Mouse (Mus musculus) ES-E14 (cell line): ENCODE data around the gene Tle4. TPM values are rescaled to one million over a fixed set of nuclear protein-coding genes. Genes with fewer than 3 reads are reported as not detected.

Source experiments
- DNase-seq: peaks from one replicate; pipeline ENCODE4 v3.0.0-alpha.2; 2013; ENCODE audit warnings: low read depth, low spot score
- H3K27ac ChIP-seq: 2 replicates; pipeline ENCODE4 v1.5.1; 2012; ENCODE audit warnings: low read depth, mild to moderate bottlenecking, low read length, moderate library complexity, mixed read lengths; ENCODE audit not compliant: poor library complexity, insufficient read depth, severe bottlenecking
- H3K36me3 ChIP-seq: 2 replicates; pipeline ENCODE4 v1.6.1; 2012; ENCODE audit warnings: mild to moderate bottlenecking, low read length, moderate library complexity, mixed read lengths; ENCODE audit not compliant: control insufficient read depth, poor library complexity, insufficient read depth, severe bottlenecking
- H3K4me1 ChIP-seq, 2 experiments: fragments of 150-350 bp in 1 of 2; sonication (generic) in 1 of 2; 2 replicates each; pipeline ENCODE4 v1.6.1; 2012; ENCODE audit warnings: low read length in 2 of 2, mild to moderate bottlenecking in 1 of 2, mixed read lengths in 1 of 2; ENCODE audit not compliant: control insufficient read depth in 2 of 2, insufficient read depth in 2 of 2, poor library complexity in 1 of 2
- H3K4me3 ChIP-seq, 2 experiments: fragments of 150-350 bp in 1 of 2; sonication (generic) in 1 of 2; 2 replicates each; pipeline ENCODE4 v1.5.1; 2012; ENCODE audit warnings: low read length in 2 of 2, low read depth in 1 of 2, mild to moderate bottlenecking in 1 of 2, mixed read lengths in 1 of 2; ENCODE audit not compliant: insufficient read depth in 1 of 2, poor library complexity in 1 of 2, severe bottlenecking in 1 of 2
- H3K9ac ChIP-seq: 2 replicates; pipeline ENCODE4 v1.6.1; 2012; ENCODE audit warnings: low read depth, mild to moderate bottlenecking, low read length, mixed read lengths; ENCODE audit not compliant: poor library complexity, insufficient read depth, severe bottlenecking
- H3K9me3 ChIP-seq: fragments of 150-350 bp; sonication (generic); 2 replicates; pipeline ENCODE4 v1.6.1; 2012; ENCODE audit warnings: low read depth, mild to moderate bottlenecking, low read length; ENCODE audit not compliant: control insufficient read depth, insufficient read depth
- CHD2 ChIP-seq: IDR thresholded peaks from 2 replicates; pipeline ENCODE4 v1.6.1; 2014; ENCODE audit warnings: mild to moderate bottlenecking, low read depth, low read length, inconsistent platforms
- HCFC1 ChIP-seq: IDR thresholded peaks from 2 replicates; pipeline ENCODE4 v1.6.1; 2012; ENCODE audit warnings: low read length, inconsistent platforms, borderline replicate concordance; ENCODE audit not compliant: insufficient read depth
- MAFK ChIP-seq: IDR thresholded peaks from 2 replicates; pipeline ENCODE4 v1.6.1; 2014; ENCODE audit warnings: mild to moderate bottlenecking, low read depth, low read length, inconsistent platforms; ENCODE audit not compliant: insufficient read depth
- ZC3H11A ChIP-seq: IDR thresholded peaks from 2 replicates; pipeline ENCODE4 v1.6.1; 2012; ENCODE audit warnings: low read depth, mild to moderate bottlenecking, inconsistent platforms, low read length, borderline replicate concordance
- ZNF384 ChIP-seq: IDR thresholded peaks from 2 replicates; pipeline ENCODE4 v1.6.1; 2012; ENCODE audit warnings: low read depth, low read length, inconsistent platforms
- in situ Hi-C, 2 experiments: fragments of 600-800 bp; cut with MboI; formaldehyde crosslinking; loops; one replicate each; pipeline ENCODE4 v1.15.1; 2025; ENCODE audit warnings: low sequenced_read_pairs in 2 of 2, inconsistent platforms in 1 of 2; ENCODE audit not compliant: unreplicated experiment in 2 of 2
- total RNA-seq: library from RNA; depleted of rRNA; stranded (reverse); fragments of 300-350 nt; gene quantifications from 2 replicates; pipeline ENCODE4 v1.2.3, GENCODE M21; 2012

The Tle4 gene
- total RNA-seq, 1 experiment = 45.7 TPM

DNA sequence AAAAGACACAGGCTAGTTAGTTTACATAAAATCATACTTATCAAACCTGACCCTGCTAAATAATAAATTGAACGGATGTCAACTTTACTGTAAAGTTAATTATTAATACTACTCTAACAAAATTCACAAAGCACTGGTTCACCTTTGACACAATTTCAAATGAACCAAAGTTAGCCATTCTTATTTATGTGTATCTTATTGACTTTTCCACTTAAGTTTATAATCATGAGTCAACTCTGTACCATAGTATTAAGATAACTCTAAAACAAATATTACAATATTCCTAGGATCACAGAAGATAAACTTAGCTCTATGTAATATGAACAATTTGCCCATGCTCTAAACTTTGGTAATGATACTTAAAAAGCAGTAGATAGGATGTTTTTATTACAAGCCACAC is 81.4 kb downstream of the Tle4 start:
- peaks cover 6% of the 10 kb centered on the region for H3K36me3 ChIP-seq
- no peak overlapping the region for H3K4me3 ChIP-seq
- DNase-seq = no peak
- no peaks in the 10 kb centered on the region for H3K9me3 ChIP-seq
- in situ Hi-C loops = no loop called here
- peaks cover 0 to 4% of the 10 kb centered on the region in 2 experiments; a peak in 2 of 4 replicates for H3K4me1 ChIP-seq
- no peak for TF ChIP-seq HCFC1
- TF ChIP-seq ZNF384 = no peak
- no peak overlapping the region for H3K9ac ChIP-seq
- H3K27ac ChIP-seq = no peak overlapping the region

DNA sequence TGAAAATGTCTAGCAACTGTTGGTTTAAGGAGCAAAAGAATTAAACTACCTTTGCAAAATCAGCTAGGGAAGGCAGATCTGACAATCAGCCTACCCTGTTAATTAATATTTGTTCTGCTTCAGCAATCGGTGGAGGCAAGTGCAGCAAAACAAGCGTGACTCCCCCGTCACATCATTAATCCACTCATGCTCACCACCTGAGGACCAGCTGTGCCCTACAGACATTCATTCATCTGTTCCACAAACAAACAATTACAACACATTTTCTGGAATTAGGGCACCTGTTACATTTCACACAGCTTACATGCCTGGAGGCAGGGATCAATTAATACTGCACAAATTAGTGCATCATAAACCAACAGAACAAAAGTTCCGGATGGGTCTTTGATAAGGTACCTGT is 89.0 kb downstream of the Tle4 start:
- Histone ChIP-seq H3K9me3 (no peaks in the 10 kb centered on the region), H3K9ac (no peak overlapping the region), H3K27ac (no peak overlapping the region), H3K36me3 (peaks cover 5% of the 10 kb centered on the region), H3K4me3 (no peak overlapping the region), H3K4me1 (peaks cover 0 to 11% of the 10 kb centered on the region in 2 experiments; a peak in 3 of 4 replicates)
- no peak for TF ChIP-seq MAFK
- TF ChIP-seq ZC3H11A = no peak
- no peak for TF ChIP-seq ZNF384
- no peak for TF ChIP-seq HCFC1
- TF ChIP-seq CHD2 = no peak
- no peak for DNase-seq
- in situ Hi-C loops = no loop called here

- in situ Hi-C loops = no loop called here
- peaks cover 0 to 11% of the 10 kb centered on the region in 2 experiments; a peak in 3 of 4 replicates for H3K4me1 ChIP-seq
- no peaks in the 10 kb centered on the region for H3K9me3 ChIP-seq
- H3K4me3 ChIP-seq = no peak overlapping the region
- TF ChIP-seq HCFC1 (no peak), MAFK (no peak), ZC3H11A (no peak), ZNF384 (no peak), CHD2 (no peak)
- H3K9ac ChIP-seq = no peak overlapping the region
- peaks cover 5% of the 10 kb centered on the region for H3K36me3 ChIP-seq
- no peak for DNase-seq
- no peak overlapping the region for H3K27ac ChIP-seq
Measured at GRCm38 (mm10) chr19:14507911-14508310, 89.9 kb downstream of the Tle4 start.

DNA sequence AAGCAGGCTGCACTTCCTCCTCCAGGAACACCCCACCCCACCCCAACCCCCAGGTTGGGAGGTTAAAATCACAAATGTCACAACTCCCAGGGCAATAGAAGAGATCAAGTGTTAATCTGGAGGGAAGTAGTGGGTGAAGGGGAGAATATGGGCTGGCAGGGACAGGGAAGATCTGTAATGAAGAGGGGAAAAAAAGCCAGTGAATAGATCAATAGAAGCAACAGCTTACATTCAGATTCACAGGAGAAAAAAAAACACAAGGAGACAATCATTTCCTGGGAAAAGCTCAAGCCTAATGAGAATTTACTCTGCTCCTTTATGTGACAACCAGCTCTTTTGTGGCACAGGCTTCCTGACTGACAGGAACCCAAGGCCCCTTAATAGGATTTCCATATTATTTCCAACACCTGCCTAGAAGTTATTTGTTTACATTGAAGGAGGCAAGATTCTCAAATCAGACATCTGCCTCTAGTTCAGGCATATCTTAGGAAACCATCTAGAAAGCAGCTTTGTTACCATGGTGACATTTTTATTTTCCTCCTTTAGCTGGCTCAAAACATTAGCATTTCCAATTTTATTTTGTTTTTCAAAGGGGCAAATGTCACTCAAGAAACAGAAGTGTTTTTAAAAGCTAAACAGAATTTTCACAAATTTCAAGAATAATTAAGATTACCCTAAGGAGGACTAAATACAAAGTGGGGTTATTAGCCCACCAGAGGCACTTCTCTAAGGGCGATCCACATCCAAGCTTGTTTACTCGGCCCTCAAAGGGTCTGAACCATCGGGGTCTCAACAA is 90.8 kb downstream of the Tle4 start:
- H3K9me3 ChIP-seq = no peaks in the 10 kb centered on the region
- in situ Hi-C loops = no loop called here
- TF ChIP-seq ZC3H11A (no peak), HCFC1 (no peak), ZNF384 (no peak), MAFK (no peak), CHD2 (no peak)
- DNase-seq = no peak
- peaks cover 0 to 11% of the 10 kb centered on the region in 2 experiments; a peak in 3 of 4 replicates for H3K4me1 ChIP-seq
- H3K27ac ChIP-seq = no peak overlapping the region; the same call in 1 of the 2 replicates
- H3K4me3 ChIP-seq = no peak overlapping the region
- no peak overlapping the region for H3K9ac ChIP-seq
- peaks cover 5% of the 10 kb centered on the region for H3K36me3 ChIP-seq
